Comparison of ENCODE assay signal across 9 mouse cellular contexts in genomic region chr2:25267241-25267640, GRCm38 (mm10). TPM values are rescaled to one million over a fixed set of nuclear protein-coding genes. Genes with fewer than 3 reads are reported as not detected.
DNase-seq lines count a peak whose midpoint lies in the region; ATAC-seq and TF ChIP-seq lines count a peak whose summit lies in the region.
"Had no signal": no experiment of that assay in that cellular context is flagged by ENCODE, and none has a peak within 500 bp of the region (broad histone marks: within the 10 kb centered on the region; RNA-seq: fewer than 3 reads in every experiment).

No protein-coding gene starts in this region.

- H3K27me3 ChIP-seq in heart, adult 2 months (ENCODE audit: control insufficient read depth, insufficient read depth, low read length): no peaks in the 10 kb centered on the region
- H3K27me3 ChIP-seq in liver, embryonic 15.5 days: 0 out of 2 replicates have a peak, but pooled peaks cover 3% of the 10 kb centered on the region

- H3K4me2 ChIP-seq in liver, embryonic 15.5 days: 0 out of 2 replicates have a peak overlapping the region, but pooled peaks have one; percentile 100

- H3K9me3 ChIP-seq in ES-E14 (ENCODE audit: control insufficient read depth, insufficient read depth, low read depth, low read length): no peaks in the 10 kb centered on the region
- H3K9me3 ChIP-seq in liver, embryonic 15.5 days (replicated peaks): no peaks in the 10 kb centered on the region

- DNase-seq in heart, adult 2 months: no peak
- no peak for DNase-seq in heart, postnatal 4 days
- no peak for DNase-seq in ES-E14 (ENCODE audit: low read depth, low spot score)
- DNase-seq in cerebellum, postnatal 36 days: peak; percentile 27 to 41
- DNase-seq in spleen, postnatal 10 days (ENCODE audit: low spot score in 2 of 2): no peak
- DNase-seq in right cerebral cortex, postnatal 36 days (ENCODE audit: low spot score in 2 of 2): no peak
- DNase-seq in urinary bladder, adult 18-20 months (ENCODE audit: low spot score in 2 of 2): no peak

- ATAC-seq in liver, embryonic 15.5 days (ENCODE audit: insufficient read depth): no peak
- ATAC-seq: CD4-positive, CD25-positive, alpha-beta regulatory T cell, adult 4 months had no signal

- no peak for TF ChIP-seq CTCF in heart, adult 2 months (IDR thresholded peaks at IDR 0.05)

- intact Hi-C loops in heart, adult 2 months (cut with DNase I): loop anchor here (2.0 kb wide), 1 partner anchor 72 kb away; no protein-coding TSS in a partner anchor

- in situ Hi-C loops in ES-E14 (cut with MboI; ENCODE audit: low sequenced_read_pairs in 2 of 2, unreplicated experiment in 2 of 2): no loop called here

- peaks cover 23% of the 10 kb centered on the region for H3K4me1 ChIP-seq in heart, adult 2 months (ENCODE audit: control insufficient read depth, insufficient read depth, low read length)
- H3K4me1 ChIP-seq in ES-E14 (ENCODE audit: control insufficient read depth in 2 of 2, insufficient read depth in 2 of 2, low read length in 2 of 2, poor library complexity in 1 of 2): peaks cover 0 to 14% of the 10 kb centered on the region in 2 experiments; a peak in 2 of 4 replicates
- peaks cover 81% of the 10 kb centered on the region for H3K4me1 ChIP-seq in liver, embryonic 15.5 days (replicated peaks)

- no peak for TF ChIP-seq EP300 in heart, adult 2 months (IDR thresholded peaks at IDR 0.05; ENCODE audit: insufficient read depth, low read depth, low read length)

- peak overlapping the region; percentile 67 for H3K27ac ChIP-seq in heart, adult 2 months
- no peak overlapping the region for H3K27ac ChIP-seq in ES-E14 (ENCODE audit: insufficient read depth, low read depth, low read length, poor library complexity, severe bottlenecking)
- H3K27ac ChIP-seq in liver, embryonic 15.5 days (replicated peaks): peak overlapping the region; percentile 66

- H3K9ac ChIP-seq in heart, adult 2 months (ENCODE audit: low read depth, low read length): 0 out of 2 replicates have a peak overlapping the region, but pooled peaks have one; percentile 10
- 0 out of 2 replicates have a peak overlapping the region, but pooled peaks have one; percentile 6 for H3K9ac ChIP-seq in ES-E14 (ENCODE audit: insufficient read depth, low read depth, low read length, poor library complexity, severe bottlenecking)
- no peak overlapping the region for H3K9ac ChIP-seq in liver, embryonic 15.5 days

- no peaks in the 10 kb centered on the region for H3K36me3 ChIP-seq in heart, adult 2 months (ENCODE audit: control insufficient read depth, insufficient read depth, low read length)
- peaks cover 15% of the 10 kb centered on the region for H3K36me3 ChIP-seq in ES-E14 (ENCODE audit: control insufficient read depth, insufficient read depth, low read length, poor library complexity, severe bottlenecking)
- H3K36me3 ChIP-seq in liver, embryonic 15.5 days (replicated peaks): peaks cover 39% of the 10 kb centered on the region

- no peak overlapping the region for H3K4me3 ChIP-seq in heart, adult 2 months
- no peak overlapping the region for H3K4me3 ChIP-seq in ES-E14 (ENCODE audit: insufficient read depth in 1 of 2, low read depth in 1 of 2, low read length in 2 of 2, poor library complexity in 1 of 2, severe bottlenecking in 1 of 2)
- H3K4me3 ChIP-seq in liver, embryonic 15.5 days (replicated peaks): no peak overlapping the region

- H3K79me2 ChIP-seq in heart, adult 2 months (replicated peaks; ENCODE audit: control insufficient read depth, insufficient read depth, low read length): no peaks in the 10 kb centered on the region

- TF ChIP-seq POLR2A in heart, adult 2 months (IDR thresholded peaks at IDR 0.05; ENCODE audit: insufficient read depth, low read depth, low read length): no peak

TF ChIP-seq in ES-E14, 5 proteins besides CTCF, POLR2A, EP300 and RAD21:
- TF ChIP-seq HCFC1 (IDR thresholded peaks at IDR 0.05; ENCODE audit: borderline replicate concordance, insufficient read depth, low read length): no peak
- TF ChIP-seq ZNF384 (IDR thresholded peaks at IDR 0.05; ENCODE audit: low read depth, low read length): no peak
- TF ChIP-seq CHD2 (IDR thresholded peaks at IDR 0.05; ENCODE audit: low read depth, low read length): no peak
- TF ChIP-seq ZC3H11A (IDR thresholded peaks at IDR 0.05; ENCODE audit: borderline replicate concordance, low read depth, low read length): no peak
- no peak for TF ChIP-seq MAFK (IDR thresholded peaks at IDR 0.05; ENCODE audit: insufficient read depth, low read depth, low read length)

RNA-seq across cellular contexts. Expression of gene Tprn, which starts 4.8 kb away (rescaled TPM):
- total RNA-seq in heart, adult 2 months (2021): 1 to 10 TPM; 5.9 to 6.7 TPM
- polyA plus RNA-seq in heart, adult 2 months (2012; rRNA removed): 7.5 and 9.9 TPM in 2 replicates
- 1 to 10 TPM; 4.9 to 5.7 TPM for total RNA-seq in heart, postnatal 4 days (2021)
- total RNA-seq in ES-E14 (2012; rRNA removed): 21.6 and 31.4 TPM in 2 replicates
- 3.9 and 5.4 TPM in 2 replicates for polyA plus RNA-seq in liver, embryonic 15.5 days (2015; fragmentation: Nextera tagmentation; extraction: Ambion mirVana)

RNA-seq across cellular contexts. Expression of gene Ssna1, which starts 5.0 kb away (rescaled TPM):
- 10 to 100 TPM; 39.7 to 41.5 TPM for total RNA-seq in heart, adult 2 months (2021)
- 33.1 and 36.3 TPM in 2 replicates for polyA plus RNA-seq in heart, adult 2 months (2012; rRNA removed)
- 10 to 100 TPM; 60.0 to 62.0 TPM for total RNA-seq in heart, postnatal 4 days (2021)
- 52.4 and 70.6 TPM in 2 replicates for total RNA-seq in ES-E14 (2012; rRNA removed)
- 116 and 124 TPM in 2 replicates for polyA plus RNA-seq in liver, embryonic 15.5 days (2015; fragmentation: Nextera tagmentation; extraction: Ambion mirVana)

RNA-seq across cellular contexts. Expression of gene Anapc2, which starts 5.0 kb away (rescaled TPM):
- 10 to 100 TPM; 36.0 to 36.3 TPM for total RNA-seq in heart, adult 2 months (2021)
- polyA plus RNA-seq in heart, adult 2 months (2012; rRNA removed): 57.2 and 68.2 TPM in 2 replicates
- 10 to 100 TPM; 49.7 to 53.1 TPM for total RNA-seq in heart, postnatal 4 days (2021)
- 25.2 and 30.8 TPM in 2 replicates for total RNA-seq in ES-E14 (2012; rRNA removed)
- polyA plus RNA-seq in liver, embryonic 15.5 days (2015; fragmentation: Nextera tagmentation; extraction: Ambion mirVana): 41.7 and 45.0 TPM in 2 replicates

RNA-seq across cellular contexts. Expression of gene Tmem203, which starts 12.0 kb away (rescaled TPM):
- 10 to 100 TPM; 13.1 to 14.1 TPM for total RNA-seq in heart, adult 2 months (2021)
- polyA plus RNA-seq in heart, adult 2 months (2012; rRNA removed): 18.2 and 22.2 TPM in 2 replicates
- total RNA-seq in heart, postnatal 4 days (2021): 10 to 100 TPM; 16.9 to 18.1 TPM
- total RNA-seq in ES-E14 (2012; rRNA removed): 20.2 and 27.8 TPM in 2 replicates
- 11.9 and 12.5 TPM in 2 replicates for polyA plus RNA-seq in liver, embryonic 15.5 days (2015; fragmentation: Nextera tagmentation; extraction: Ambion mirVana)

RNA-seq across cellular contexts. Expression of gene AL732309.1, which starts 20.6 kb away (rescaled TPM):
- total RNA-seq in heart, adult 2 months (2021): 1 to 10 TPM in 1 of 2 experiments, under 1 TPM in 1; 0.68 to 1.8 TPM
- polyA plus RNA-seq in heart, adult 2 months (2012; rRNA removed): 4.7 and 6.1 TPM in 2 replicates
- total RNA-seq in heart, postnatal 4 days (2021): 1 to 10 TPM; 1.3 to 1.8 TPM
- 14.5 and 32.9 TPM in 2 replicates for total RNA-seq in ES-E14 (2012; rRNA removed)
- polyA plus RNA-seq in liver, embryonic 15.5 days (2015; fragmentation: Nextera tagmentation; extraction: Ambion mirVana): 1.7 and 1.9 TPM in 2 replicates

Comparison
In these comparisons a context has a peak if more than half of its experiments do, and no peak if none do; other contexts are left out.
1. DNase-seq: peak in cerebellum, postnatal 36 days (2 of 2); none in heart, adult 2 months (0 of 2), heart, postnatal 4 days (single experiment), ES-E14 (single experiment), spleen, postnatal 10 days (0 of 2), right cerebral cortex, postnatal 36 days (0 of 2) and urinary bladder, adult 18-20 months (0 of 2).